Mouse (Mus musculus): Measurements from ENCODE around the gene Loxl3.
A peak's percentile ranks its signal among the peaks of the same experiment; 100 is the strongest.

The Loxl3 gene

GRCm38 (mm10) chr6:83086121-83087035, 52.4 kb downstream of the Loxl3 start, which contains the start of gene Lbx2:
Gene Lbx2 (plus strand): TSS chr6:83086367.
- no peak for DNase-seq (ENCODE audit: low spot score in 2 of 2)

GRCm38 (mm10) chr6:83087205-83087925, 53.4 kb downstream of the Loxl3 start:
- no peak for DNase-seq (ENCODE audit: low spot score in 2 of 2)

GRCm38 (mm10) chr6:83087926-83088260, 53.9 kb downstream of the Loxl3 start:
- DNase-seq (ENCODE audit: low spot score in 2 of 2): no peak

- DNase-seq (ENCODE audit: low spot score in 2 of 2): no peak
Observed at GRCm38 (mm10) chr6:83092416-83093127, 58.6 kb downstream of the Loxl3 start.

- no peak for DNase-seq (ENCODE audit: low spot score in 2 of 2)
Observed at GRCm38 (mm10) chr6:83095968-83096367, 62.0 kb downstream of the Loxl3 start.

- DNase-seq (ENCODE audit: low spot score in 2 of 2): no peak
Observed at GRCm38 (mm10) chr6:83098411-83098810, 64.4 kb downstream of the Loxl3 start.

- peak; percentile 81 to 83 for DNase-seq (ENCODE audit: low spot score in 2 of 2)
Observed at GRCm38 (mm10) chr6:83101316-83101687, 67.3 kb downstream of the Loxl3 start, which contains the start of the genes Ccdc142 and Gm42688. Gene Ccdc142 (plus strand): TSS chr6:83101601. Gene Gm42688 (plus strand): TSS chr6:83101617.

GRCm38 (mm10) chr6:83101688-83102556, 67.9 kb downstream of the Loxl3 start:
- peak in 1 of 2 experiments; percentile 60 for DNase-seq (ENCODE audit: low spot score in 2 of 2)

Data from urinary bladder, postnatal 4 days (tissue).